Mouse (Mus musculus): ENCODE data around the gene Plcb3.

Plcb3 gene

GRCm38 (mm10) chr19:6940396-6941351, 35.6 kb downstream of the Plcb3 start:
- DNase-seq (ENCODE audit: extremely low spot score) = no peak

GRCm38 (mm10) chr19:6939106-6940002, 36.9 kb downstream of the Plcb3 start:
- no peak for DNase-seq (ENCODE audit: extremely low spot score)

GRCm38 (mm10) chr19:6937541-6938465, 38.5 kb downstream of the Plcb3 start:
- DNase-seq (ENCODE audit: extremely low spot score) = no peak

- no peak for DNase-seq (ENCODE audit: extremely low spot score)
Observed at GRCm38 (mm10) chr19:6936299-6936698, 40.0 kb downstream of the Plcb3 start.

- no peak for DNase-seq (ENCODE audit: extremely low spot score)
Observed at GRCm38 (mm10) chr19:6934195-6934977, 41.9 kb downstream of the Plcb3 start, which contains the start of gene Kcnk4. Gene Kcnk4, minus strand, starts transcription at chr19:6934515.

GRCm38 (mm10) chr19:6933436-6934194, 42.7 kb downstream of the Plcb3 start:
- no peak for DNase-seq (ENCODE audit: extremely low spot score)

GRCm38 (mm10) chr19:6933102-6933435, 43.2 kb downstream of the Plcb3 start:
- no peak for DNase-seq (ENCODE audit: extremely low spot score)

- DNase-seq (ENCODE audit: extremely low spot score) = no peak
Observed at GRCm38 (mm10) chr19:6932018-6932417, 44.3 kb downstream of the Plcb3 start.

GRCm38 (mm10) chr19:6931002-6931401, 45.3 kb downstream of the Plcb3 start:
- no peak for DNase-seq (ENCODE audit: extremely low spot score)

- DNase-seq (ENCODE audit: extremely low spot score) = no peak
Observed at GRCm38 (mm10) chr19:6928080-6928479, 48.2 kb downstream of the Plcb3 start.

GRCm38 (mm10) chr19:6926559-6927255, 49.6 kb downstream of the Plcb3 start:
- peak; percentile 55 for DNase-seq (ENCODE audit: extremely low spot score)

GRCm38 (mm10) chr19:6925611-6926329, 50.5 kb downstream of the Plcb3 start:
- no peak for DNase-seq (ENCODE audit: extremely low spot score)

GRCm38 (mm10) chr19:6925307-6925573, 51.0 kb downstream of the Plcb3 start, which contains the start of gene Catsperz:
Gene Catsperz, minus strand, starts transcription at chr19:6925380.
- no peak for DNase-seq (ENCODE audit: extremely low spot score)

GRCm38 (mm10) chr19:6924461-6925306, 51.6 kb downstream of the Plcb3 start:
- peak; percentile 83 for DNase-seq (ENCODE audit: extremely low spot score)

GRCm38 (mm10) chr19:6922901-6923735, 53.2 kb downstream of the Plcb3 start:
- no peak for DNase-seq (ENCODE audit: extremely low spot score)

GRCm38 (mm10) chr19:6921647-6922567, 54.4 kb downstream of the Plcb3 start, which contains the start of gene Esrra:
Gene Esrra, minus strand, starts transcription at chr19:6921813.
- peak; percentile 100 for DNase-seq (ENCODE audit: extremely low spot score)

Measured in embryo, embryonic 9.5 days (tissue).